Mouse (Mus musculus): ENCODE measurements around the gene Thsd4.

DNA sequence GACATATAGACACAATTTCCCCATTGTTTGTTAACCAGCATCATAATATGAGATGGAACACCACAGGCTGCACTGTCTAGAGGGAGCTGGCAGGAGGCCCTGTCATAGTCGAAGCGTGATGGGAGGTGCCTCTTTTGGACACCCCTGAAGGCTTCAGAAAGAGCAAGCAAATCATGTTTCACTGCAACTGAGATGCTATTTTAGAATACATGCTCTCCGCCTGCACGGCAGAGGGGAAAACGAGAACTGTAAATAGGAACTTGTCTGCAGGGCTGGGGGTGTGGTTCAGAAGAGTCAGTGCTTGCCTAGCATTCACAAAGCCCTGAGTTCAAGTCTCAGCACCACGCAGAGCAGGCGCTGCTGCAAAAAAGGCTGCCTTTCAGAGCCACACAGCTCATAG, 334.9 kb downstream of the Thsd4 start:
- TF ChIP-seq CTCF (IDR thresholded peaks at IDR 0.05; ENCODE audit: extremely low read depth, insufficient read length, insufficient replicate concordance, low read depth, low read length) (no peak), POLR2A (IDR thresholded peaks at IDR 0.05; ENCODE audit: low read depth, low read length) (no peak)

Data from small intestine, adult 2 months (tissue).